Mouse (Mus musculus): ENCODE data around the gene Cnfn.
A peak's percentile ranks its signal among the peaks of the same experiment; 100 is the strongest.
"Not testable (repeated sequence)": the region's sequence is repeated elsewhere in the genome, so short reads cannot be mapped to it uniquely, and the experiment has no call there.

The Cnfn gene

DNA sequence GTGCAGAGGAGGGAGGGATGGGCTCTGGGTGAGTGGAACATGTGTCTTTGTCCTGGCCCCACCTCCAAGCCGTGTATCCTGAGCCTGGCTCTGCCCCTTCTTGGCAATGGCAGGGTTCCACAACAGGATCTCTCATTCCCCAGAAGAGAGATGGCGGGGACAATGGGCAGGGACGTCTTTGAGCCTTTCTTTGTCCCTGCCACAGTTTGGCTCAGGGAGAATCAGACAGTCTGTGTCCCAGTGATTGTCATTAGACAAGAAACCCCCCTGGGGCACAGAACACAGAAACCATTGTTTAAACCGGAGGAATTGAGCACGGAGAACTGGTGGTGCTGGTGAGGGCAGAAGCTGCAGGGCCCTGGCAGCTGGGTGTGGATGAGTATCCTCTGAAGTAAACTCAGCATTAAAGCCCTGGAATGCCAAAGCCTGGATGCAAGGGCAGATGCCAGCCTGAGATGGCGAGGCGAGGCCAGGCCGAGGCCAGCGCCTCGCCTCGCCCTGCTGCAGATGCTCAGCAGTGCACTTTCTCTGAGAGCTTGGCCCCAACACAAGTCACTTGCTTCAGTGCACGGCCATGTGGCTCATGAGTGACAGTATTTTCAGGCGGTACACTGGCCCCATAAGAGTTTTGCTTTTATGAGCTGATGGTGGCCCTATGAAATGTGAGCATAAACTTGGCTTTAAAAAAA lies 3.4 kb downstream of the Cnfn start:
- DNase-seq (ENCODE audit: low spot score in 2 of 2), result no peak

DNA sequence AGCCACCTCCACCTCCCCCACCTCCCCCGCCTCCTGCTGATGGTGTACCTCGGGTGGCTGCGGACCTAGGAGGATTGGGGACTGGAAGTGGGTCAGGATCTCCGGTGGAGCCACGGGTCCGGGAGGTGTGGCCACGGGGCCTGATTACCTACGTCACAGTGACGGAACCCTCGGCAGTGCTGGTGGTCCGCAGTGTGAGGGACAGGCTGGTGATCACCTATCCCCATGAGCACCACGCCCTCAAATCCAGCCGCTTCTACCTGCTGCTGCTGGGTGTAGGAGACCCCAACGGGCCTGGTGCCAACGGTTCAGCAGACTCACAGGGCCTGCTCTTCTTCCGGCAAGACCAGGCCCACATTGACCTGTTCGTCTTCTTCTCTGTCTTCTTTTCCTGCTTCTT lies 5.9 kb downstream of the Cnfn start:
- DNase-seq (ENCODE audit: low spot score in 2 of 2), result no peak

DNA sequence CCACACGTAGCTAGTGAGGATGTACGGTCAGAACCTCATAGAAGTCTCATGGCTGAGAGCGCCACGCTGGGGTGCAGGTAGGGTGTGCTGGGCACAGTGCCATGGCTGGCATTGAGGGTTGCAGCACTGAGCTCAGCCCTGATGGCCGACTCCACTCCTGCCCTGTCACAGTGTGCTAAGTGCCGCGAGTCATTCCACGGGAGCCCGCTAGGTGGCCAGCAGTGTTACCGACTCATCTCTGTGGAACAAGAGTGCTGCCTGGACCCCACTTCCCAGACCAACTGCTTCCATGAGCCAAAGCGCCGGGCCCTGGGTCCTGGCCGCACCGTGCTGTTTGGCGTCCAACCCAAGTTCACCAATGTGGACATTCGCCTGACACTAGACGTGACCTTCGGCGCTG lies 6.4 kb downstream of the Cnfn start:
- DNase-seq (ENCODE audit: low spot score in 2 of 2), result no peak

DNA sequence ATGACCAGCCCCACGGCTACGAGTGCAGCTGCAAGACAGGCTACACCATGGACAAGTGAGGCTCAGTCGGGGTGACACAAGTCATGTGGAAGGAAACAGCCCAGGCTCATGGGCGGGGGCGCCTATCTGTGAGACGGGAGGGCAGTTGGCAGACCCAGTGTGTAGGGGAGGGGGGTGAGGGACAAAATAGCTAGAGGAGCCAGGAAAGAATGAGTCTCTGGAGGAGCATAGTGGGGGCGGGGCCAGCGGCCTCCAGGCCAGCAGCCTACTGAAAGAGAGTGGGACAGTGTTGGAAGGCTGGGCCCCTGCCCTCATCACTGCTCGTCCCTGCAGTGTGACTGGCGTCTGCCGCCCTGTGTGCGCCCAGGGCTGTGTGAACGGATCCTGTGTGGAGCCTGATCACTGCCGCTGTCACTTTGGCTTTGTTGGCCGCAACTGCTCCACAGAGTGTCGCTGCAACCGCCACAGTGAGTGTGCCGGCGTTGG lies 10.8 kb downstream of the Cnfn start:
- peak in 1 of 2 experiments; percentile 49 for DNase-seq (ENCODE audit: low spot score in 2 of 2)

DNA sequence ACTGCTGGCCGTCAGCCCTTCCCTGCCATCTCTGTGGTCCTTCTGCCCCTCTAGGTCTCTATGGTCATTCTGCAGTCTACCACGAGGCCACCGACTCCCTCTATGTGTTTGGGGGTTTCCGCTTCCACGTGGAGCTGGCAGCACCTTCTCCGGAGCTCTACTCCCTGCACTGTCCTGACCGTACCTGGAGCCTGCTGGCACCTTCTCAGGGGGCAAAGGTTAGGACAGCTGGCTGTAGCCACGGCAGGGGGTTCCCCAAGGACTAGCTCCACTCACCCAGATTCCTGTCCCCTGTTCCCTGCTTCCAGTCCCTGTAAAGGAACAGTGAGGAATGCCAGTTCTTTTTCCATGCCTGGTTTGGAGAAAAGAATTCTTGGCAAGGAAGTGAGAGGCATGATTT lies 20.7 kb downstream of the Cnfn start:
- DNase-seq (ENCODE audit: low spot score in 2 of 2), result no peak

DNA sequence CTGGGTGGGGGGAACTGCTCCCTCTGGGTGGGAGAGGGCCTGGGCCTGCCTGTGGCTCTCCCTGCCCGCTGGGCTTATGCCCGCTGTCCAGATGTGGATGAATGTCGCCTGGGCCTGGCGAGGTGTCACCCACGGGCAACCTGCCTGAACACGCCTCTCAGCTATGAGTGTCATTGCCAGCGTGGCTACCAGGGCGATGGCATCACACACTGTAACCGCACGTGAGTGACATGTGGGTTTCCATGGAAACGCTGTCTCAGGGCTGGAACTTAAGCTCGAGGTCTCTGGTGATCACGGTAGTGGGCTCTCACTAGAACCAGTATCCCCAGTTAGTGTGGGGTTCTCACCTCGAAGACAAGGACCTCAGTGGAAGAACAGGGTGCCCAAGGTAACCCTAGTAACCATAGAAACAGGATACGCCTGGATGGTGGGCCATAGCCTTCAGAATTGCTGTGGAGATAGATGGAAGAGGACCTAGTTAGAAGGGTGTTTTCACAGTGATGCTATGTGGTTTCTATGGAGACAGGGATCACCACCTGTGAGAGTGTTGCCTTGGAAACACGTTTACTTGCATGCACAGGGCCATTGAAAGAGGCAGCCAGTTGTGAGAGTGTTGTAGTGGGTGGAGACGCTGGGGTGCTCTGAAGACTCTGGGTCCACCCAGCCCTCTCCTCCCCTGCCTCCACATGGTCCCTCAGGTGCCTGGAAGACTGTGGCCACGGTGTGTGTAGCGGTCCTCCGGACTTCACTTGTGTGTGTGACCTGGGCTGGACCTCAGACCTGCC lies 28.3 kb downstream of the Cnfn start:
- DNase-seq (ENCODE audit: low spot score in 2 of 2), result no peak

DNA sequence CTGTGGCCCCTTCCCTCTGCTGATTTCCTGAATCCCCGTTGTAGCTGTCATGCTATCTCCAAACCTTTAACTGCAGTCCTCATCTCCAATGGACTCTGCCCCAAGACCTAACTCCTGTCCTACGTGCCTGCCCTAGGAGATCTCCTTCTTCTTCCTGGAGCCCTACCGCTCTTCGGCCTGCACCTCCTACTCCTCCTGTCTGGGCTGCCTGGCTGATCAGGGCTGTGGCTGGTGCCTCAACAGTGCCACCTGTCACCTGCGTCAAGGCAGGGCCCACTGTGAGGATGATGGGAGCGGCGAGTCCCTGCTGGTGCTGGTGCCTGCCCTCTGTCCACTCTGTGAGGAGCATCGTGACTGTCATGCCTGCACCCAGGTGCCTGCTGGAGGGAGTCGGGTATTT lies 30.2 kb downstream of the Cnfn start:
- no peak for DNase-seq (ENCODE audit: low spot score in 2 of 2)

DNA sequence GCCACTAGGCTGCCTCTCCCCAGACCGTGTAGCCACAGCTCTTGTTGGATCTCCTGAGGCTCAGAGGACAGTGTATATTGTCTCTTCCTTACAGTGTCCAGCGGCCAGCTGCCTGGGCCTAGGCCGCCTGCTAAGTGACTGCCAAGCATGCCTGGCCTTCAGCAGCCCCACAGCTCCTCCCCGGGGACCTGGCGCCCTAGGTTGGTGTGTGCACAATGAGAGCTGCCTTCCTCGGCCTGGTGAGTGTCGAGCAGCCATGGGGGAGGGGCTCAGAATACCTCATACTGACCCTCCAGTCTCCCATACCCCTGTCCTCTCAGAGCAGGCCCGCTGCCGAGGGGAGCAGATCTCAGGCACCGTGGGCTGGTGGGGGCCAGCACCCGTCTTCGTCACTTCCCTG lies 35.1 kb downstream of the Cnfn start:
- DNase-seq (ENCODE audit: low spot score in 2 of 2), result no peak

DNA sequence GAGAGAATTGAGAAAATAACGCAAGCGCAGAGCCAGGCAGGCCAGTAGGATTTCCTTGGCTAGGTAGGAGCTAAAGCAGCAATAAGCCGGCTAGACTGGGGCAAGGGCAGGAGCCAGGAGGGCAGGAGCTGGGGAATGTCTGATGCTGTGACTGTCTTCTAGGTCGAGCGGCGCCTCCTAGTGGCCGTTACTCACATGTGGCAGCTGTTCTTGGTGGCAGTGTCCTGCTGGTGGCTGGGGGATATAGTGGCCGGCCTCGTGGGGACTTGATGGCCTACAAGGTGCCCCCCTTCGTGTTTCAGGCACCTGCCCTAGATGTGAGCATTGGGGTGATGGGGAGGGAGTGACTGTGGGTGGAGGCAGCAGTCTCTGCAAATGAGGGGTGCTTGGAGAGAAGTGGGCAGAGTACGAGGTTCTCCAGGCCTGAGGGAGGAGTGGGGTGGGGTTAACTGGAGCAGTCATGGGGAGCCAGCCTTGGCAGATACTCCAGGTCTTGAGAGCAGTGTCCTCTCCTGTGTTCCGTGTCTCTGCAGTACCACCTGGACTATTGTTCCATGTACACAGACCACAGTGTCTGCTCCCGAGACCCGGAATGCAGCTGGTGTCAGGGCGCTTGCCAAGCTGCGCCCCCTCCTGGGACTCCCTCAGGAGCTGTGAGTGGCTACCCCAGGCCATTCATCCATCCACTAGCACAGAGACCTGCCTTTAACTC lies 35.8 kb downstream of the Cnfn start:
- peak in 1 of 2 experiments; percentile 71 for DNase-seq (ENCODE audit: low spot score in 2 of 2)

DNA sequence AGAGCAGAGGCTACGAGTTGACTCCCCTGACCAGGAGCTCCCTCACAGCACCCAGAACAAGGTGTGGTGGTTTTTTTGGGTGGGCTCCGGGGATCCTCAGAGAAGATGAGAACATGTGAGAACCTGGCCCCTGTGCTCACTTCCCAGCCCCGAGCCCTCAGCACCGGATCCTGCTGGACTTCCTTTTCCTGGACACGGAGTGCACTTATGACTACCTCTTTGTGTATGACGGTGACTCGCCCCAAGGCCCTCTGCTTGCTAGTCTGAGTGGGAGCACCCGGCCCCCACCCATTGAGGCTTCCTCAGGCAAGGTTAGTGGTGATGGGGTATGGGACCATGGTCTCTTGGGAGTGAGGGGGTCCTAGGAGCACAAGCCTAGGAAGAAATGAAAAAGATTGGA lies 43.3 kb downstream of the Cnfn start:
- DNase-seq (ENCODE audit: low spot score in 2 of 2), result no peak

DNA sequence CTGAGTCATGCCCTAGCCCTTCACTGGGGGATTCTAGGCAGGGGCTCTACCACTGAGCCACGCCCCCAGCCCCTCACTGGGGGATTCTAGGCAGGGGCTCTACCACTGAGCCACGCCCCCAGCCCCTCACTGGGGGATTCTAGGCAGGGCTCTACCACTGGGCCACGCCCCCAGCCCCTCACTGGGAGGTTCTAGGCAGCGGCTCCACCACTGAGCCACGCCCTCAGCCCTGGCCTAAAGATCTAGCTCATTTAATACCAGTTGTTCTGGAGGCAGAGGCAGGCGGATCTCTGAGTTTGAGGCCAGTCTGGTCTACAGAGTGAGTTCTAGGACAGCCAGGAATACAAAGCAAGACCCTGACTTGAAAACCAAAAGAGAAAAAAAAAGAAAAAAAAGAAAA lies 44.1 kb downstream of the Cnfn start:
- DNase-seq (ENCODE audit: low spot score in 2 of 2), result not testable (repeated sequence)

DNA sequence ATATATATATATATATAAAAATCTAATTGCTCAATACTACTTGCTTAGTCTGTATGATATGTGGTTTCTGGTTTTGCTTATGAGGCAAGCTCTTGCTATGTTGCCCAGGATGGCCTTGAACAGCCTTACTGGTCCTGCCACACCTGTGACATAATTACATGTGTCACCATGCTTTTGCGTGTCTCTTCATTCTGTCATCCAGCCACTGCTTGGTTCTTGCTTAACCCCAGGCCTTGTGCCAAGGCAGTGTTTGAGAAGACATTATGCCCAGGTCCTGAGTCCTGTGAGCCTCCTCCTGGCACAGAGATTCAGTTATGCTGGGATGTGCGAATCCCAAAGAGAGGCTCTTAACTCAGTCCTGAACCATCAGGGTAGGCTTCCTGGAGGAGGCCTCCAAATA lies 46.3 kb downstream of the Cnfn start:
- no peak for DNase-seq (ENCODE audit: low spot score in 2 of 2)

DNA sequence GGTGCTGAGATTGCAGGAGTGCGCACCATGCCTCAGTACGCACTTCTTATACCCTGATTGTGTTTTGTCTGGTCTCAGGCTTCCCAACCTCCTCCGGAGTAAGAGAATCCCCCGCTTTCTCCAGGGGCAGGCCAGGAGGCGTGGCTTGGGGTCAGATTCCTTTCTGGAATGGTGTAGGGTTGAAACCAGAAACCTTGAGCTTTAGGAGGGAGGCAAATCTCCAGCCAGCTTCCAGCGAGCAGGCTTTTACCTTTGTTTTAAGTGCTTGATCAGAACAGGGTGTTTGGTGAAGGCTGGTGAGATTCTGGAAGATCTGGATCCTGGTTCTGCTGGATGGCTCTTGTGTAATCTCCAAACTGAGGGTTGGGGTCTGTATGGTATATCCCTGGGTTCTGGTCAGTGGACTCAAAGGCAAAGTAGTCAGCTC lies 47.5 kb downstream of the Cnfn start:
- no peak for DNase-seq (ENCODE audit: low spot score in 2 of 2)
